13 mouse cellular contexts compared by ENCODE assay signal in genomic region chr4:129303816-129304215, GRCm38 (mm10). TPM values are rescaled to one million over a fixed set of nuclear protein-coding genes. Genes with fewer than 3 reads are reported as not detected.
DNase-seq lines count a peak whose midpoint lies in the region; ATAC-seq and TF ChIP-seq lines count a peak whose summit lies in the region.
"Had no signal": no experiment of that assay in that cellular context is flagged by ENCODE, and none has a peak within 500 bp of the region (broad histone marks: within the 10 kb centered on the region; RNA-seq: fewer than 3 reads in every experiment).

No protein-coding gene starts in this region.

- no peak for DNase-seq in hindbrain, postnatal 0 days (ENCODE audit: low spot score)
- peak; percentile 37 for DNase-seq in Muller cell, postnatal 12 days (ENCODE audit: inconsistent ontology term)
- peak; percentile 73 for DNase-seq in adrenal gland, adult 2 months
- DNase-seq in kidney, postnatal 0 days (ENCODE audit: low spot score): no peak
- DNase-seq in cerebellum, adult 11-12 months: no peak
- DNase-seq in forebrain, embryonic 10.5 days (ENCODE audit: extremely low spot score, low spot score): no peak
- DNase-seq: heart, postnatal 4 days; layer of hippocampus, postnatal 36 days; lung, postnatal 10 days had no signal

- H3K27ac ChIP-seq in hindbrain, embryonic 12.5 days: 0 out of 2 replicates have a peak overlapping the region, but pooled peaks have one; percentile 30
- no peak overlapping the region for H3K27ac ChIP-seq in hindbrain, postnatal 0 days
- no peak overlapping the region for H3K27ac ChIP-seq in kidney, postnatal 0 days
- H3K27ac ChIP-seq in forebrain, embryonic 10.5 days: no peak overlapping the region
- H3K27ac ChIP-seq: midbrain, embryonic 13.5 days had no signal

- H3K9me3 ChIP-seq in hindbrain, embryonic 12.5 days (replicated peaks): no peaks in the 10 kb centered on the region; the same call in 1 of the 2 replicates
- no peaks in the 10 kb centered on the region for H3K9me3 ChIP-seq in hindbrain, postnatal 0 days (ENCODE audit: low read length)
- H3K9me3 ChIP-seq in kidney, postnatal 0 days (replicated peaks; ENCODE audit: low read length): no peaks in the 10 kb centered on the region
- H3K9me3 ChIP-seq in forebrain, embryonic 10.5 days: peaks cover 11% of the 10 kb centered on the region
- H3K9me3 ChIP-seq: midbrain, embryonic 13.5 days had no signal

- H3K27me3 ChIP-seq in hindbrain, embryonic 12.5 days: no peaks in the 10 kb centered on the region
- no peaks in the 10 kb centered on the region for H3K27me3 ChIP-seq in hindbrain, postnatal 0 days (ENCODE audit: insufficient read depth, low read length)
- no peaks in the 10 kb centered on the region for H3K27me3 ChIP-seq in kidney, postnatal 0 days (ENCODE audit: insufficient read depth, low read length)
- no peaks in the 10 kb centered on the region for H3K27me3 ChIP-seq in forebrain, embryonic 10.5 days (ENCODE audit: poor library complexity, severe bottlenecking)
- H3K27me3 ChIP-seq: CH12.LX; midbrain, embryonic 13.5 days had no signal

- 87% methylated on average over 9 of the region's 9 CpGs for WGBS in hindbrain, embryonic 12.5 days
- 87% methylated on average over 9 of the region's 9 CpGs for WGBS in hindbrain, postnatal 0 days
- WGBS in kidney, postnatal 0 days: 79% methylated on average over 9 of the region's 9 CpGs
- 94% methylated on average over 9 of the region's 9 CpGs for WGBS in forebrain, embryonic 10.5 days

- no peak for ATAC-seq in hindbrain, embryonic 12.5 days (ENCODE audit: low FRiP score)
- no peak for ATAC-seq in hindbrain, postnatal 0 days
- peak; percentile 45 for ATAC-seq in kidney, postnatal 0 days (replicated peaks; ENCODE audit: low FRiP score, low read depth)
- ATAC-seq: forebrain, embryonic 14.5 days; midbrain, embryonic 13.5 days had no signal

- H3K4me1 ChIP-seq in hindbrain, embryonic 12.5 days: peaks cover 7% of the 10 kb centered on the region; the same call in 1 of the 2 replicates
- H3K4me1 ChIP-seq in hindbrain, postnatal 0 days (ENCODE audit: insufficient read depth, low read length): no peaks in the 10 kb centered on the region
- no peaks in the 10 kb centered on the region for H3K4me1 ChIP-seq in kidney, postnatal 0 days (replicated peaks; ENCODE audit: insufficient read depth, low read length)
- peaks cover 8% of the 10 kb centered on the region for H3K4me1 ChIP-seq in forebrain, embryonic 10.5 days

- no peak for TF ChIP-seq CTCF in hindbrain, postnatal 0 days (IDR thresholded peaks at IDR 0.05; ENCODE audit: low read depth)
- no peak for TF ChIP-seq CTCF in kidney, postnatal 0 days (IDR thresholded peaks at IDR 0.05; ENCODE audit: low read depth)

- H3K9ac ChIP-seq in hindbrain, embryonic 12.5 days: no peak overlapping the region
- H3K9ac ChIP-seq in hindbrain, postnatal 0 days (replicated peaks; ENCODE audit: low read length): no peak overlapping the region
- no peak overlapping the region for H3K9ac ChIP-seq in kidney, postnatal 0 days (ENCODE audit: low read depth, low read length)
- H3K9ac ChIP-seq: midbrain, embryonic 13.5 days had no signal

- no peak overlapping the region for H3K4me2 ChIP-seq in hindbrain, embryonic 12.5 days (replicated peaks)
- H3K4me2 ChIP-seq in hindbrain, postnatal 0 days (ENCODE audit: low read depth, low read length): no peak overlapping the region
- no peak overlapping the region for H3K4me2 ChIP-seq in kidney, postnatal 0 days (ENCODE audit: low read length)
- H3K4me2 ChIP-seq: midbrain, embryonic 13.5 days had no signal

- peaks cover 29% of the 10 kb centered on the region for H3K36me3 ChIP-seq in hindbrain, embryonic 12.5 days
- H3K36me3 ChIP-seq in hindbrain, postnatal 0 days (ENCODE audit: insufficient read depth, low read length): peaks cover 20% of the 10 kb centered on the region; the same call in 1 of the 2 replicates
- peaks cover 26% of the 10 kb centered on the region for H3K36me3 ChIP-seq in kidney, postnatal 0 days (ENCODE audit: insufficient read depth, low read length)
- H3K36me3 ChIP-seq in forebrain, embryonic 10.5 days (replicated peaks): peaks cover 42% of the 10 kb centered on the region

- no peak overlapping the region for H3K4me3 ChIP-seq in hindbrain, embryonic 12.5 days
- no peak overlapping the region for H3K4me3 ChIP-seq in hindbrain, postnatal 0 days (ENCODE audit: low read length)
- H3K4me3 ChIP-seq in kidney, postnatal 0 days (replicated peaks; ENCODE audit: low read depth, low read length): no peak overlapping the region
- H3K4me3 ChIP-seq in forebrain, embryonic 10.5 days: no peak overlapping the region
- H3K4me3 ChIP-seq: midbrain, embryonic 13.5 days had no signal

RNA-seq across cellular contexts. Expression of gene Sync, which starts 16.4 kb away (rescaled TPM):
- polyA plus RNA-seq in hindbrain, embryonic 12.5 days (2016; fragmentation: Nextera tagmentation; extraction: Ambion mirVana): 1.7 and 1.8 TPM in 2 replicates
- total RNA-seq in hindbrain, postnatal 0 days (2014; rRNA removed): 1.9 and 3.3 TPM in 2 replicates
- polyA plus RNA-seq in hindbrain, postnatal 0 days (2015; fragmentation: Nextera tagmentation; extraction: Ambion mirVana): 1.9 and 2.0 TPM in 2 replicates
- total RNA-seq in adrenal gland, adult 2 months (2021): under 1 TPM; 0.66 to 0.97 TPM
- 0.11 and 0.32 TPM in 2 replicates for polyA plus RNA-seq in adrenal gland, adult 2 months (2012; rRNA removed)
- polyA plus RNA-seq in kidney, postnatal 0 days (2015; fragmentation: Nextera tagmentation; extraction: Ambion mirVana): 0.63 and 0.78 TPM in 2 replicates
- polyA plus RNA-seq in forebrain, embryonic 10.5 days (2016; fragmentation: Nextera tagmentation; extraction: Ambion mirVana): 0.41 and 0.50 TPM in 2 replicates
- total RNA-seq: CH12.LX had no signal

RNA-seq across cellular contexts. Expression of gene Rbbp4, which starts 31.4 kb away (rescaled TPM):
- polyA plus RNA-seq in hindbrain, embryonic 12.5 days (2016; fragmentation: Nextera tagmentation; extraction: Ambion mirVana): 465 and 467 TPM in 2 replicates
- total RNA-seq in hindbrain, postnatal 0 days (2014; rRNA removed): 71.3 and 83.2 TPM in 2 replicates
- polyA plus RNA-seq in hindbrain, postnatal 0 days (2015; fragmentation: Nextera tagmentation; extraction: Ambion mirVana): 234 and 236 TPM in 2 replicates
- 100 to 1,000 TPM; 116 to 144 TPM for total RNA-seq in adrenal gland, adult 2 months (2021)
- 9.7 and 10.4 TPM in 2 replicates for polyA plus RNA-seq in adrenal gland, adult 2 months (2012; rRNA removed)
- polyA plus RNA-seq in kidney, postnatal 0 days (2015; fragmentation: Nextera tagmentation; extraction: Ambion mirVana): 339 and 363 TPM in 2 replicates
- 546 and 553 TPM in 2 replicates for polyA plus RNA-seq in forebrain, embryonic 10.5 days (2016; fragmentation: Nextera tagmentation; extraction: Ambion mirVana)

RNA-seq across cellular contexts. Expression of gene Zbtb8os, which starts 31.7 kb away (rescaled TPM):
- 33.3 and 33.8 TPM in 2 replicates for polyA plus RNA-seq in hindbrain, embryonic 12.5 days (2016; fragmentation: Nextera tagmentation; extraction: Ambion mirVana)
- total RNA-seq in hindbrain, postnatal 0 days (2014; rRNA removed): 4.3 and 5.7 TPM in 2 replicates
- polyA plus RNA-seq in hindbrain, postnatal 0 days (2015; fragmentation: Nextera tagmentation; extraction: Ambion mirVana): 23.5 and 27.4 TPM in 2 replicates
- 10 to 100 TPM; 42.7 to 48.4 TPM for total RNA-seq in adrenal gland, adult 2 months (2021)
- 4.1 and 5.3 TPM in 2 replicates for polyA plus RNA-seq in adrenal gland, adult 2 months (2012; rRNA removed)
- 55.9 and 60.8 TPM in 2 replicates for polyA plus RNA-seq in kidney, postnatal 0 days (2015; fragmentation: Nextera tagmentation; extraction: Ambion mirVana)
- polyA plus RNA-seq in forebrain, embryonic 10.5 days (2016; fragmentation: Nextera tagmentation; extraction: Ambion mirVana): 46.5 and 55.4 TPM in 2 replicates

RNA-seq across cellular contexts. Expression of gene C77080, which starts 42.6 kb away (rescaled TPM):
- 6.0 and 6.4 TPM in 2 replicates for polyA plus RNA-seq in hindbrain, embryonic 12.5 days (2016; fragmentation: Nextera tagmentation; extraction: Ambion mirVana)
- total RNA-seq in hindbrain, postnatal 0 days (2014; rRNA removed): 23.1 and 29.0 TPM in 2 replicates
- 4.9 and 5.3 TPM in 2 replicates for polyA plus RNA-seq in hindbrain, postnatal 0 days (2015; fragmentation: Nextera tagmentation; extraction: Ambion mirVana)
- total RNA-seq in adrenal gland, adult 2 months (2021): 10 to 100 TPM; 15.5 to 30.5 TPM
- polyA plus RNA-seq in adrenal gland, adult 2 months (2012; rRNA removed): 20.4 and 21.3 TPM in 2 replicates
- 9.8 and 11.3 TPM in 2 replicates for polyA plus RNA-seq in kidney, postnatal 0 days (2015; fragmentation: Nextera tagmentation; extraction: Ambion mirVana)
- polyA plus RNA-seq in forebrain, embryonic 10.5 days (2016; fragmentation: Nextera tagmentation; extraction: Ambion mirVana): 3.3 and 3.9 TPM in 2 replicates

Comparison
In these comparisons a context has a peak if more than half of its experiments do, and no peak if none do; other contexts are left out.
1. DNase-seq: peak in Muller cell, postnatal 12 days (single experiment) and adrenal gland, adult 2 months (single experiment); none in hindbrain, postnatal 0 days (single experiment), kidney, postnatal 0 days (single experiment), cerebellum, adult 11-12 months (single experiment) and forebrain, embryonic 10.5 days (single experiment).
2. RNA of gene Rbbp4, which starts 31.4 kb away (polyA plus RNA-seq): 546 to 553 TPM in forebrain, embryonic 10.5 days, 465 to 467 TPM in hindbrain, embryonic 12.5 days, 339 to 363 TPM in kidney, postnatal 0 days and 234 to 236 TPM in hindbrain, postnatal 0 days; 9.7 to 10.4 TPM in adrenal gland, adult 2 months; every median in the first group is over 10 times any median in the second.